Mouse (Mus musculus): ENCODE results near the gene Klhdc7b. TPM values are rescaled to one million over a fixed set of nuclear protein-coding genes. Genes with fewer than 3 reads are reported as not detected.
"Not testable (repeated sequence)": the region's sequence is repeated elsewhere in the genome, so short reads cannot be mapped to it uniquely, and the experiment has no call there.

Klhdc7b gene
- polyA plus RNA-seq, 1 experiment from 2014 or later, result 0.05 TPM

DNA sequence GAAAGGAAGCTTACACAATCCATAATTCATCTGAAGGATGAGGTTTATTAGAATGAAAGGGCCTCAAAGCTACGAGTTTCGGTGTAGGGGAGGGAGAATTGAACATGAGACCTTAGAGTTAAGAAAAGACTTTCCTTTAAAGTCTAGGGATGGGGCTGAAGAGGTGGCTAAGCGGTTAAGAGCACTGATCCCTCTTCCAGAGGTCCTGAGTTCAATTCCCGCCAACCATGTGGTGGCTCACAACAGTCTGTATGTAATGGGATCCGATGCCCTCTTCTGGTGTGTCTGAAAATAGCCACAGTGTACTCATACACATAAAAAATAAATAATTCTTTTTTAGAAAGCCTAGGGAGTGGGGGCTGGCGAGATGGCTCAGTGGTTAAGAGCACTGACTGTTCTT lies 45.6 kb downstream of the Klhdc7b start:
- Histone ChIP-seq H3K9ac (peak overlapping the region; percentile 75), H3K4me3 (peak overlapping the region; percentile 77), H3K27me3 (no peaks in the 10 kb centered on the region), H3K36me3 (peaks cover 26% of the 10 kb centered on the region), H3K4me2 (replicated peaks) (peak overlapping the region; percentile 91), H3K4me1 (peaks cover 22% of the 10 kb centered on the region), H3K27ac (peak overlapping the region; percentile 93), H3K9me3 (no peaks in the 10 kb centered on the region)
- no peak for ATAC-seq (ENCODE audit: low FRiP score, low read depth)
- 48% methylated on average over 6 of the region's 6 CpGs for WGBS

DNA sequence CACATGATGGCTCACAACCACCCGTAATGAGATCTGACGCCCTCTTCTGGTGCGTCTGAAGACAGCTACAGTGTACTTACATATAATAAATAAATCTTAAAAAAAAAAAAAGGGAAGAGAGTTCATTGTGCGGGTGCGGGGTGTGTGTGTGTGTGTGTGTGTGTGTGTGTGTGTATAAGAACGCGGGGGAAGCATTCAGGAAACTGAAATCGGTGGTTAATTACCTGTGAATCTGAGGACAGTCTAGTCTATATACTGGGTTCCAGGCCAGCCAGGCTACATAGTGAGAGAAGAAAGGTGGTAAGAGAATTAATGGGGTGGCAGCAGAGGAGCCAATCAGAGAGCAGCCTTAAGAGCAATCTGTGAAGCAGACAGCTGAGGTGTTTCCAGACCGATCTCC lies 46.1 kb downstream of the Klhdc7b start:
- H3K9me3 ChIP-seq; H3K9ac ChIP-seq; H3K4me2 ChIP-seq (replicated peaks); H3K27ac ChIP-seq; ATAC-seq (ENCODE audit: low FRiP score, low read depth); H3K4me3 ChIP-seq; H3K27me3 ChIP-seq: not testable (repeated sequence)
- 79% methylated on average over 9 of the region's 9 CpGs for WGBS
- peaks cover 22% of the 10 kb centered on the region for H3K36me3 ChIP-seq
- peaks cover 17% of the 10 kb centered on the region for H3K4me1 ChIP-seq

GRCm38 (mm10) chr15:89431271-89431670 lies 46.6 kb downstream of the Klhdc7b start:
- Histone ChIP-seq H3K4me2 (replicated peaks) (no peak overlapping the region), H3K36me3 (peaks cover 17% of the 10 kb centered on the region), H3K4me1 (peaks cover 15% of the 10 kb centered on the region), H3K27me3 (no peaks in the 10 kb centered on the region), H3K4me3 (no peak overlapping the region), H3K27ac (no peak overlapping the region), H3K9me3 (no peaks in the 10 kb centered on the region), H3K9ac (no peak overlapping the region)
- ATAC-seq (ENCODE audit: low FRiP score, low read depth), result no peak
- 88% methylated on average over 3 of the region's 3 CpGs for WGBS

DNA sequence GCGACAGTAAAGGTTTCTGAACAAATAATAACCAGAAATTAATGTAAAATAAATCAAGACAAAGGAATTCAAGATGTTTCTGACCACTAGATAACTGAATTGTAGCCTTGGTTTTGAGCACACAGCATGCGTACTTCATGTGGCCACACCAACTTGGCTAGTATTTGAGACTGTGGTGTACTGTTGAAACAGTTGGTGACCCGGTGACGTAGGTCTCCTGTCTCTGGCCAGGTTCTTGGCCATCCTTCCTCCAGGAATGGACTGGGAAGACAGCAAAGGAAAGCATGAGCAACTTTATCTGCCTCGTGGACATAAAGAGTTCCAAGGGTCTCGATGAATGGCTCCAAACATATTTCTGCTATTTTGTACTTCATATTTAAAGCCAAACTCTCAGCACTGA lies 47.1 kb downstream of the Klhdc7b start:
- Histone ChIP-seq H3K9me3 (no peaks in the 10 kb centered on the region), H3K36me3 (peaks cover 12% of the 10 kb centered on the region), H3K4me1 (peaks cover 15% of the 10 kb centered on the region), H3K27ac (no peak overlapping the region), H3K27me3 (no peaks in the 10 kb centered on the region), H3K4me3 (no peak overlapping the region), H3K4me2 (replicated peaks) (no peak overlapping the region), H3K9ac (no peak overlapping the region)
- no peak for ATAC-seq (ENCODE audit: low FRiP score, low read depth)
- 92% methylated on average over 6 of the region's 6 CpGs for WGBS

DNA sequence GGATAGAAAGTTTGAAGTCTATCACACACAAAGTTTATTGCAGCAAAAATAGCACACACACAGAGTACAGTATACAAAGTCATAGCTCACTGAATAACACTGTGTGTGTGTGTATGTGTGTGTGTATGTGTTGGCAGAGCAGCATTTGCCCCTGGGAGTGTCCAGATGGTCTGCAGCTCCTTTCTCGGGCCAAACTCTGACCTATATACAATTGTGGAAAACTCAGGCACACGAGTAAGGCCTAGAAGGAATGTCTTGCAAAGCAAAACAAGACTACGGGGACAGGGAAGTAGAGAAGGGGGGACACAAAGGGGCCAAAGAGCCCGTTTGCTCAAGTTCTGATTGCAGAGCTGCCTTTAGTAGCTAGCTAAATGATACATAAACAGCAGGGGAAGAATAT lies 48.2 kb downstream of the Klhdc7b start:
- no peak overlapping the region for H3K9ac ChIP-seq
- WGBS, result 70% methylated on average over 4 of the region's 4 CpGs
- peaks cover under 1% of the 10 kb centered on the region; the same call in 1 of the 2 replicates for H3K36me3 ChIP-seq
- peaks cover 15% of the 10 kb centered on the region for H3K4me1 ChIP-seq
- H3K9me3 ChIP-seq, result no peaks in the 10 kb centered on the region
- H3K4me2 ChIP-seq (replicated peaks), result no peak overlapping the region
- no peak overlapping the region for H3K4me3 ChIP-seq
- ATAC-seq (ENCODE audit: low FRiP score, low read depth), result no peak
- no peaks in the 10 kb centered on the region for H3K27me3 ChIP-seq
- no peak overlapping the region for H3K27ac ChIP-seq

GRCm38 (mm10) chr15:89434136-89434535 lies 49.4 kb downstream of the Klhdc7b start:
- peaks cover 5% of the 10 kb centered on the region for H3K4me1 ChIP-seq
- ATAC-seq (ENCODE audit: low FRiP score, low read depth), result no peak
- no peak overlapping the region for H3K4me2 ChIP-seq (replicated peaks)
- 61% methylated on average over 3 of the region's 3 CpGs for WGBS
- no peaks in the 10 kb centered on the region for H3K9me3 ChIP-seq
- no peaks in the 10 kb centered on the region for H3K36me3 ChIP-seq
- H3K4me3 ChIP-seq, result no peak overlapping the region
- H3K27ac ChIP-seq, result no peak overlapping the region
- H3K9ac ChIP-seq, result no peak overlapping the region
- no peaks in the 10 kb centered on the region for H3K27me3 ChIP-seq

DNA sequence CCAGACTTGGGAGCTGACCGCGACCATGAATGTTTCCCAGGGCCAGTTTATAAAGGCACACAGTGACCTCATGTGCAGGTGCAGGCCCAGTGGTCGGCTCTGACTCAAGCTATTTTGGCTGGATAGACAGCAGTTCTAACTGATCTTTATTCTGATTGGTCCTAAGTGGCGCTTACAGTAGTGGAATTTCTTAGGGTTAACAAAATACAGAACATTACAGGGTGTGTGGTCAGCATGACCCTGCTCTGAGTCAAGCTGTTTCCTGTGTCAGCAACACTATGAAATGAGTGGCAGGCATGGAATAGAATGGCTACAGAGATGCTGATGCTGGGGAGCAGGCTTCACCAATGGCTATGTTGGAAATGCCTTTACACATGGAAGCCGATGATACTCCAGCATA lies 51.2 kb downstream of the Klhdc7b start:
- Histone ChIP-seq H3K9me3 (no peaks in the 10 kb centered on the region), H3K4me2 (replicated peaks) (no peak overlapping the region), H3K4me3 (no peak overlapping the region), H3K4me1 (no peaks in the 10 kb centered on the region), H3K27ac (no peak overlapping the region), H3K36me3 (no peaks in the 10 kb centered on the region), H3K27me3 (no peaks in the 10 kb centered on the region), H3K9ac (no peak overlapping the region)
- no peak for ATAC-seq (ENCODE audit: low FRiP score, low read depth)
- 85% methylated on average over 5 of the region's 5 CpGs for WGBS

Other genes with a start within 250 kb of the Klhdc7b start
- 6.4 and 6.5 TPM in 2 replicates for gene Mapk12, start 244.2 kb upstream of the Klhdc7b start, polyA plus RNA-seq (2015; fragmentation: Nextera tagmentation; extraction: Ambion mirVana)
- 8.4 and 10.4 TPM in 2 replicates for gene Mapk11, start 235.3 kb upstream of the Klhdc7b start, polyA plus RNA-seq (2015; fragmentation: Nextera tagmentation; extraction: Ambion mirVana)
- 130 and 144 TPM in 2 replicates for gene Plxnb2, start 204.1 kb upstream of the Klhdc7b start, polyA plus RNA-seq (2015; fragmentation: Nextera tagmentation; extraction: Ambion mirVana)
- gene Dennd6b, start 188.4 kb upstream of the Klhdc7b start, polyA plus RNA-seq (2015; fragmentation: Nextera tagmentation; extraction: Ambion mirVana), result 22.8 and 25.8 TPM in 2 replicates
- 31.8 and 36.3 TPM in 2 replicates for gene Ppp6r2, start 173.4 kb upstream of the Klhdc7b start, polyA plus RNA-seq (2015; fragmentation: Nextera tagmentation; extraction: Ambion mirVana)
- gene Sbf1, start 69.6 kb upstream of the Klhdc7b start, polyA plus RNA-seq (2015; fragmentation: Nextera tagmentation; extraction: Ambion mirVana), result 62.8 and 66.3 TPM in 2 replicates
- gene Adm2, start 62.2 kb upstream of the Klhdc7b start, polyA plus RNA-seq (2015; fragmentation: Nextera tagmentation; extraction: Ambion mirVana), result 0.54 and 0.83 TPM in 2 replicates
- not detected in 2 replicates for gene Miox, start 50.5 kb upstream of the Klhdc7b start, polyA plus RNA-seq (2015; fragmentation: Nextera tagmentation; extraction: Ambion mirVana)
- 57.6 and 65.1 TPM in 2 replicates for gene Lmf2, start 29.3 kb upstream of the Klhdc7b start, polyA plus RNA-seq (2015; fragmentation: Nextera tagmentation; extraction: Ambion mirVana)
- 146 and 162 TPM in 2 replicates for gene Ncaph2, start 29.2 kb upstream of the Klhdc7b start, polyA plus RNA-seq (2015; fragmentation: Nextera tagmentation; extraction: Ambion mirVana)
- 5.4 and 5.8 TPM in 2 replicates for gene Sco2, start 11.1 kb upstream of the Klhdc7b start, polyA plus RNA-seq (2015; fragmentation: Nextera tagmentation; extraction: Ambion mirVana)
- gene Tymp, start 7.9 kb upstream of the Klhdc7b start, polyA plus RNA-seq (2015; fragmentation: Nextera tagmentation; extraction: Ambion mirVana), result 1.3 TPM in 2 replicates
- 0.23 and 0.29 TPM in 2 replicates for gene Odf3b, start 5.6 kb upstream of the Klhdc7b start, polyA plus RNA-seq (2015; fragmentation: Nextera tagmentation; extraction: Ambion mirVana)
- gene Syce3, start 25.6 kb downstream of the Klhdc7b start, polyA plus RNA-seq (2015; fragmentation: Nextera tagmentation; extraction: Ambion mirVana), result not detected in 2 replicates
- 0.52 and 0.57 TPM in 2 replicates for gene Cpt1b, start 40.9 kb downstream of the Klhdc7b start, polyA plus RNA-seq (2015; fragmentation: Nextera tagmentation; extraction: Ambion mirVana)
- 3.5 and 3.7 TPM in 2 replicates for gene C730034F03Rik, start 44.7 kb downstream of the Klhdc7b start, polyA plus RNA-seq (2015; fragmentation: Nextera tagmentation; extraction: Ambion mirVana)
- gene Gm44502, start 44.8 kb downstream of the Klhdc7b start, polyA plus RNA-seq (2015; fragmentation: Nextera tagmentation; extraction: Ambion mirVana), result not detected in 2 replicates
- 55.7 and 63.6 TPM in 2 replicates for gene Chkb, start 45.0 kb downstream of the Klhdc7b start, polyA plus RNA-seq (2015; fragmentation: Nextera tagmentation; extraction: Ambion mirVana)
- 2.2 and 2.4 TPM in 2 replicates for gene Mapk8ip2, start 69.0 kb downstream of the Klhdc7b start, polyA plus RNA-seq (2015; fragmentation: Nextera tagmentation; extraction: Ambion mirVana)
- 23.0 TPM in 2 replicates for gene Arsa, start 92.5 kb downstream of the Klhdc7b start, polyA plus RNA-seq (2015; fragmentation: Nextera tagmentation; extraction: Ambion mirVana)
- gene Shank3, start 114.7 kb downstream of the Klhdc7b start, polyA plus RNA-seq (2015; fragmentation: Nextera tagmentation; extraction: Ambion mirVana), result 2.6 and 2.7 TPM in 2 replicates
- gene Acr, start 183.4 kb downstream of the Klhdc7b start, polyA plus RNA-seq (2015; fragmentation: Nextera tagmentation; extraction: Ambion mirVana), result 0.17 TPM in 1 of 2 replicates, not detected in the other
- 45.3 and 52.1 TPM in 2 replicates for gene Rabl2, start 207.0 kb downstream of the Klhdc7b start, polyA plus RNA-seq (2015; fragmentation: Nextera tagmentation; extraction: Ambion mirVana)

All from limb, embryonic 13.5 days (tissue).